Mouse (Mus musculus) heart, embryonic 13.5 days (tissue): ENCODE measurements around the gene Vmn1r32. TPM values are rescaled to one million over a fixed set of nuclear protein-coding genes. Genes with fewer than 3 reads are reported as not detected.

Experiments used
- ATAC-seq: fragments of 200-750 bp; cut with Nextera tagmentation; 2 replicates; pipeline ENCODE4 v1.8.0; 2017; ENCODE audit warnings: moderate TSS enrichment; ENCODE audit not compliant: insufficient number of reproducible peaks, low FRiP score, low TSS enrichment; ENCODE audit errors: extremely low read depth
- H3K27ac ChIP-seq: fragments of 300-500 bp; sonication (generic); replicated peaks from 2 replicates; pipeline ENCODE4 v1.5.1; 2015; ENCODE audit warnings: moderate library complexity, mild to moderate bottlenecking, inconsistent platforms
- H3K27me3 ChIP-seq: fragments of 300-500 bp; sonication (generic); replicated peaks from 2 replicates; pipeline ENCODE4 v1.6.1; 2015; ENCODE audit warnings: mild to moderate bottlenecking, inconsistent platforms
- H3K36me3 ChIP-seq: fragments of 300-500 bp; sonication (generic); 2 replicates; pipeline ENCODE4 v1.6.1; 2015; ENCODE audit warnings: mild to moderate bottlenecking, inconsistent platforms
- H3K4me1 ChIP-seq: fragments of 300-500 bp; sonication (generic); 2 replicates; pipeline ENCODE4 v1.6.1; 2015; ENCODE audit warnings: inconsistent platforms
- H3K4me2 ChIP-seq: fragments of 300-500 bp; sonication (generic); 2 replicates; pipeline ENCODE4 v1.6.1; 2015; ENCODE audit warnings: inconsistent platforms, mild to moderate bottlenecking, moderate library complexity
- H3K4me3 ChIP-seq: fragments of 300-500 bp; sonication (generic); 2 replicates; pipeline ENCODE4 v1.5.1; 2015; ENCODE audit warnings: moderate library complexity, mild to moderate bottlenecking, inconsistent platforms
- H3K9ac ChIP-seq: fragments of 300-500 bp; sonication (generic); 2 replicates; pipeline ENCODE4 v1.6.1; 2015; ENCODE audit warnings: inconsistent platforms, mild to moderate bottlenecking, moderate library complexity
- H3K9me3 ChIP-seq: fragments of 300-500 bp; sonication (generic); 2 replicates; pipeline ENCODE4 v1.6.1; 2016; ENCODE audit warnings: inconsistent platforms
- WGBS: fragments of 180-500 bp; shearing (Covaris S2); methylation state at CpG from one replicate; pipeline ENCODE4 v1.1.7; 2015; ENCODE audit warnings: mixed read lengths; 5-methylcytosine and 5-hydroxymethylcytosine counted together
- polyA plus RNA-seq: library from polyadenylated mRNA; unstranded; fragments of >200 nt; fragmentation: Nextera tagmentation; extraction: Ambion mirVana; gene quantifications from 2 replicates; pipeline ENCODE4 v1.2.1, GENCODE M21; 2015

Vmn1r32 gene
- polyA plus RNA-seq = 0.05 TPM in 1 of 2 replicates, not detected in the other

- ATAC-seq = no peak
- H3K4me1 ChIP-seq = no peaks in the 10 kb centered on the region
- H3K27ac ChIP-seq = no peak within 1 kb of the TSS
- H3K27me3 ChIP-seq = no peaks in the 10 kb centered on the region
- H3K36me3 ChIP-seq = no peaks in the 10 kb centered on the region
- no peak within 1 kb of the TSS for H3K9ac ChIP-seq
- no peak within 1 kb of the TSS for H3K4me3 ChIP-seq
- H3K4me2 ChIP-seq = no peak within 1 kb of the TSS
- H3K9me3 ChIP-seq = no peaks in the 10 kb centered on the region
- WGBS = 63% methylated on average over 1 of the region's 1 CpGs
These were observed at the start of gene Vmn1r32 for GRCm38 (mm10) chr6:66559996-66560395. TSS of gene Vmn1r32 (minus strand) at chr6:66560096.

GRCm38 (mm10) chr6:66595804-66596203 lies 35.9 kb upstream of the Vmn1r32 start:
- no peak for ATAC-seq
- Histone ChIP-seq H3K36me3 (no peaks in the 10 kb centered on the region), H3K9me3 (no peaks in the 10 kb centered on the region), H3K27ac (no peak overlapping the region), H3K4me2 (no peak overlapping the region), H3K27me3 (no peaks in the 10 kb centered on the region), H3K9ac (no peak overlapping the region), H3K4me3 (no peak overlapping the region), H3K4me1 (no peaks in the 10 kb centered on the region)

- H3K27me3 ChIP-seq = no peaks in the 10 kb centered on the region
- H3K9me3 ChIP-seq = no peaks in the 10 kb centered on the region
- peak overlapping the region; percentile 89 for H3K9ac ChIP-seq
- H3K4me1 ChIP-seq = peaks cover 22% of the 10 kb centered on the region
- H3K27ac ChIP-seq = peak overlapping the region; percentile 83
- peaks cover 31% of the 10 kb centered on the region for H3K36me3 ChIP-seq
- H3K4me2 ChIP-seq = peak overlapping the region; percentile 83
- ATAC-seq = no peak
- 12% methylated on average over 7 of the region's 7 CpGs for WGBS
- peak overlapping the region; percentile 81 for H3K4me3 ChIP-seq
These were observed 23.9 kb downstream of the Vmn1r32 start for GRCm38 (mm10) chr6:66535966-66536365.

GRCm38 (mm10) chr6:66535028-66535862 lies 24.7 kb downstream of the Vmn1r32 start, which contains the start of gene Mad2l1:
TSS of gene Mad2l1 (plus strand) at chr6:66535390.
- peaks cover 25% of the 10 kb centered on the region for H3K36me3 ChIP-seq
- ATAC-seq = peak; percentile 99
- H3K27ac ChIP-seq = peak within 1 kb of the TSS; percentile 87
- no peaks in the 10 kb centered on the region for H3K27me3 ChIP-seq
- WGBS = under 1% methylated on average over 57 of the region's 57 CpGs
- H3K4me3 ChIP-seq = peak within 1 kb of the TSS; percentile 81
- peak within 1 kb of the TSS; percentile 83 for H3K4me2 ChIP-seq
- no peaks in the 10 kb centered on the region for H3K9me3 ChIP-seq
- H3K4me1 ChIP-seq = peaks cover 22% of the 10 kb centered on the region
- H3K9ac ChIP-seq = peak within 1 kb of the TSS; percentile 89

- Histone ChIP-seq H3K9ac (peak overlapping the region; percentile 75), H3K27ac (peak overlapping the region; percentile 87), H3K36me3 (peaks cover 18% of the 10 kb centered on the region), H3K9me3 (no peaks in the 10 kb centered on the region), H3K4me2 (peak overlapping the region; percentile 83), H3K4me3 (peak overlapping the region; percentile 81), H3K27me3 (no peaks in the 10 kb centered on the region), H3K4me1 (peaks cover 22% of the 10 kb centered on the region)
- 76% methylated on average over 5 of the region's 5 CpGs for WGBS
- ATAC-seq = no peak
These were observed 25.4 kb downstream of the Vmn1r32 start for GRCm38 (mm10) chr6:66534366-66534941.

GRCm38 (mm10) chr6:66533241-66533640 lies 26.7 kb downstream of the Vmn1r32 start:
- H3K27me3 ChIP-seq = no peaks in the 10 kb centered on the region
- peaks cover 8% of the 10 kb centered on the region for H3K36me3 ChIP-seq
- no peak overlapping the region for H3K4me3 ChIP-seq
- 41% methylated on average over 3 of the region's 3 CpGs for WGBS
- H3K9ac ChIP-seq = no peak overlapping the region
- ATAC-seq = no peak
- no peak overlapping the region for H3K27ac ChIP-seq
- H3K9me3 ChIP-seq = no peaks in the 10 kb centered on the region
- no peak overlapping the region for H3K4me2 ChIP-seq
- peaks cover 22% of the 10 kb centered on the region for H3K4me1 ChIP-seq

GRCm38 (mm10) chr6:66528386-66528785 lies 31.5 kb downstream of the Vmn1r32 start:
- Histone ChIP-seq H3K9ac (no peak overlapping the region), H3K4me2 (no peak overlapping the region), H3K27ac (no peak overlapping the region), H3K4me1 (no peaks in the 10 kb centered on the region), H3K9me3 (no peaks in the 10 kb centered on the region), H3K4me3 (no peak overlapping the region), H3K27me3 (no peaks in the 10 kb centered on the region), H3K36me3 (no peaks in the 10 kb centered on the region)
- no peak for ATAC-seq
- 84% methylated on average over 10 of the region's 10 CpGs for WGBS

GRCm38 (mm10) chr6:66516368-66516767 lies 43.5 kb downstream of the Vmn1r32 start:
- no peak overlapping the region for H3K4me3 ChIP-seq
- H3K4me1 ChIP-seq = no peaks in the 10 kb centered on the region
- 85% methylated on average over 5 of the region's 5 CpGs for WGBS
- no peak for ATAC-seq
- H3K27me3 ChIP-seq = no peaks in the 10 kb centered on the region
- no peak overlapping the region for H3K27ac ChIP-seq
- no peak overlapping the region for H3K4me2 ChIP-seq
- H3K36me3 ChIP-seq = no peaks in the 10 kb centered on the region
- no peak overlapping the region for H3K9ac ChIP-seq
- peaks cover 8% of the 10 kb centered on the region; the same call in 1 of the 2 replicates for H3K9me3 ChIP-seq

Other genes with a start within 250 kb of the Vmn1r32 start
- gene Mad2l1, start 24.7 kb downstream of the Vmn1r32 start, polyA plus RNA-seq = 70.8 and 75.3 TPM in 2 replicates
- not detected in 2 replicates for gene Vmn1r33, start 58.2 kb upstream of the Vmn1r32 start, polyA plus RNA-seq
- not detected in 2 replicates for gene Vmn1r34, start 83.8 kb upstream of the Vmn1r32 start, polyA plus RNA-seq
- not detected in 2 replicates for gene Vmn1r35, start 125.8 kb upstream of the Vmn1r32 start, polyA plus RNA-seq
- not detected in 2 replicates for gene Vmn1r36, start 159.1 kb upstream of the Vmn1r32 start, polyA plus RNA-seq
- gene Vmn1r37, start 169.3 kb upstream of the Vmn1r32 start, polyA plus RNA-seq = not detected in 2 replicates
- gene Vmn1r38, start 222.5 kb upstream of the Vmn1r32 start, polyA plus RNA-seq = not detected in 2 replicates